Mouse (Mus musculus) CD4-positive, CD25-positive, alpha-beta regulatory T cell, adult 2 months (primary cell): Measurements from ENCODE around the gene Fads3.
A peak's percentile ranks its signal among the peaks of the same experiment; 100 is the strongest.

Source experiments
- DNase-seq: peaks from one replicate; pipeline ENCODE4 v3.0.0-alpha.2; 2012; ENCODE audit warnings: low read depth, low spot score

The Fads3 gene

GRCm38 (mm10) chr19:10067701-10068100 lies 26.3 kb downstream of the Fads3 start:
- DNase-seq: no peak

- DNase-seq: no peak
Measured at GRCm38 (mm10) chr19:10070186-10070980, 29.0 kb downstream of the Fads3 start.

GRCm38 (mm10) chr19:10071166-10071565 lies 29.8 kb downstream of the Fads3 start:
- no peak for DNase-seq

- no peak for DNase-seq
Measured at GRCm38 (mm10) chr19:10071892-10072291, 30.5 kb downstream of the Fads3 start.

GRCm38 (mm10) chr19:10073145-10073544 lies 31.8 kb downstream of the Fads3 start:
- no peak for DNase-seq

- no peak for DNase-seq
Measured at GRCm38 (mm10) chr19:10078392-10078791, 37.0 kb downstream of the Fads3 start.

GRCm38 (mm10) chr19:10080384-10080783 lies 39.0 kb downstream of the Fads3 start:
- no peak for DNase-seq

GRCm38 (mm10) chr19:10082105-10082504 lies 40.7 kb downstream of the Fads3 start:
- no peak for DNase-seq

GRCm38 (mm10) chr19:10085454-10085853 lies 44.1 kb downstream of the Fads3 start:
- no peak for DNase-seq

- no peak for DNase-seq
Measured at GRCm38 (mm10) chr19:10086976-10087375, 45.6 kb downstream of the Fads3 start.

GRCm38 (mm10) chr19:10093829-10094228 lies 52.5 kb downstream of the Fads3 start:
- no peak for DNase-seq

- no peak for DNase-seq
Measured at GRCm38 (mm10) chr19:10094695-10095094, 53.3 kb downstream of the Fads3 start.

- DNase-seq: no peak
Measured at GRCm38 (mm10) chr19:10096371-10096876, 55.1 kb downstream of the Fads3 start.

- no peak for DNase-seq
Measured at GRCm38 (mm10) chr19:10097826-10098225, 56.5 kb downstream of the Fads3 start.

GRCm38 (mm10) chr19:10100631-10101071 lies 59.3 kb downstream of the Fads3 start:
- DNase-seq: peak; percentile 23

GRCm38 (mm10) chr19:10101341-10102053 lies 60.1 kb downstream of the Fads3 start, which contains the start of gene Fads2:
TSS of gene Fads2 (minus strand) at chr19:10101746.
- DNase-seq: peak; percentile 7

GRCm38 (mm10) chr19:10102054-10102700 lies 60.8 kb downstream of the Fads3 start:
- no peak for DNase-seq

- no peak for DNase-seq
Measured at GRCm38 (mm10) chr19:10104234-10104633, 62.9 kb downstream of the Fads3 start.

- no peak for DNase-seq
Measured at GRCm38 (mm10) chr19:10105034-10105493, 63.7 kb downstream of the Fads3 start.

- no peak for DNase-seq
Measured at GRCm38 (mm10) chr19:10106634-10107033, 65.3 kb downstream of the Fads3 start.

- no peak for DNase-seq
Measured at GRCm38 (mm10) chr19:10107051-10107611, 65.8 kb downstream of the Fads3 start.

- no peak for DNase-seq
Measured at GRCm38 (mm10) chr19:10108129-10108528, 66.8 kb downstream of the Fads3 start.
